Mouse (Mus musculus) forebrain, embryonic 16.5 days (tissue): ENCODE data around the gene Vmn2r74. TPM values are rescaled to one million over a fixed set of nuclear protein-coding genes. Genes with fewer than 3 reads are reported as not detected.

ENCODE experiments used
- ATAC-seq: fragments of 200-750 bp; cut with Nextera tagmentation; 2 replicates; pipeline ENCODE4 v1.8.0; 2017; ENCODE audit warnings: mild to moderate bottlenecking, moderate library complexity
- H3K27ac ChIP-seq: fragments of 300-500 bp; sonication (generic); 2 replicates; pipeline ENCODE4 v1.5.1; 2014; ENCODE audit warnings: low read length, control low read depth
- H3K27me3 ChIP-seq: fragments of 300-500 bp; sonication (generic); replicated peaks from 2 replicates; pipeline ENCODE4 v1.6.1; 2014; ENCODE audit warnings: low read length; ENCODE audit not compliant: control insufficient read depth, insufficient read depth
- H3K36me3 ChIP-seq: fragments of 300-500 bp; sonication (generic); 2 replicates; pipeline ENCODE4 v1.6.1; 2014; ENCODE audit not compliant: control insufficient read depth, insufficient read depth
- H3K4me1 ChIP-seq: fragments of 300-500 bp; sonication (generic); replicated peaks from 2 replicates; pipeline ENCODE4 v1.6.1; 2014; ENCODE audit warnings: low read length; ENCODE audit not compliant: control insufficient read depth, insufficient read depth
- H3K4me2 ChIP-seq: fragments of 300-500 bp; sonication (generic); 2 replicates; pipeline ENCODE4 v1.6.1; 2014; ENCODE audit warnings: mild to moderate bottlenecking, low read length, control low read depth
- H3K4me3 ChIP-seq: fragments of 300-500 bp; sonication (generic); replicated peaks from 2 replicates; pipeline ENCODE4 v1.5.1; 2014; ENCODE audit warnings: mild to moderate bottlenecking, low read length, control low read depth
- H3K9ac ChIP-seq: fragments of 300-500 bp; sonication (generic); replicated peaks from 2 replicates; pipeline ENCODE4 v1.6.1; 2014; ENCODE audit warnings: low read depth, low read length, control low read depth
- H3K9me3 ChIP-seq: fragments of 300-500 bp; sonication (generic); 2 replicates; pipeline ENCODE4 v1.6.1; 2016; ENCODE audit warnings: low read length; ENCODE audit not compliant: control insufficient read depth
- WGBS: fragments of 180-500 bp; shearing (Covaris S2); extraction: QIAGEN DNeasy Blood & Tissue Kit; methylation state at CpG from one replicate; pipeline ENCODE4 v1.1.7; 2014; 5-methylcytosine and 5-hydroxymethylcytosine counted together
- polyA plus RNA-seq: library from polyadenylated mRNA; unstranded; fragments of >200 nt; fragmentation: Nextera tagmentation; extraction: Ambion mirVana; gene quantifications from 2 replicates; pipeline ENCODE4 v1.2.1, GENCODE M21; 2015

Gene Vmn2r74
- not detected in 2 replicates for polyA plus RNA-seq

DNA sequence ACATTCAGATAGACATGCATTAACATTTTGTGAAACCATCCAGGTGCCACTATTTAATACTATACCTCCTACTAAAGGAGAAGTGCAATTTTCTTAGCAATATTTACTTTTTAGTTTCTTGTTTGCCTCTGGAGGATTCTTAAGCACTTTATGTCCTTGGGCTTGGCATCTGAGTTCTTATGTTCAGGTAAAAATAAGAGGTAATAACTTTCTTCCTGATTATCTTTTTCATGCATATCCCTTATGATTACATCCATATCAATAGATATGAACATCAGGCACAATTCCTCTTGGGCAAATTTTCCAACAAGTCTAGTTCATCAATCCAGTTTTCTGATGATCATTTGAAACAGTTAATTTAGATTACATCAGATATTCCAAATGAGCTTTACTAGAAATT lies at the start of gene Vmn2r74:
Gene Vmn2r74 (minus strand): TSS at position 101 of the 400 bp plus-strand sequence.
- H3K27me3 ChIP-seq = no peaks in the 10 kb centered on the region
- ATAC-seq = no peak
- no peaks in the 10 kb centered on the region for H3K36me3 ChIP-seq

DNA sequence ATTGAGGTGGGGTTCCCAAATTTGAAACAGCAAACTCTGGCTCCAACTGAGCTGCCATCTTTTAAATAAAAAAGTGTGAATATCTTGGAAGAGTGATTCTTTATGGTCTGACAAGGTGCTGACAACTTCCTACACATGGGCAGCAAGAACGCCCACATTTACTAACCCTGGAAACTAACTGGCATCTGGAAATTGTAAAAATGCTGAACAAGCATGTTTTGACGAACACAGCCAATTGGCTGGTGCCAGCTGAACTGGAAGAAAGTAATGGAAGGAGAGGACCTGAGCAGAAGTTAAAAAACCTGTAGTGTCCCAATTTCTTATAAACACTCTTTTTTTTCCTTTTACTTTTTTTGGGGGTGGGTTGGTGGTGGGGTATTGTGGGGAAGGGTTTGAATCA lies 46.1 kb upstream of the Vmn2r74 start:
- Histone ChIP-seq H3K4me2 (no peak overlapping the region), H3K4me1 (no peaks in the 10 kb centered on the region)

More for the DNA sequence above, at the start of gene Vmn2r74:
- Histone ChIP-seq H3K9ac (no peak within 1 kb of the TSS), H3K4me2 (no peak within 1 kb of the TSS), H3K4me1 (no peaks in the 10 kb centered on the region), H3K27ac (no peak within 1 kb of the TSS), H3K9me3 (no peaks in the 10 kb centered on the region), H3K4me3 (no peak within 1 kb of the TSS)

More for the DNA sequence above, 46.1 kb upstream of the Vmn2r74 start:
- ATAC-seq = no peak
- WGBS = 91% methylated on average over 2 of the region's 2 CpGs
- Histone ChIP-seq H3K4me3 (no peak overlapping the region), H3K27ac (no peak overlapping the region), H3K36me3 (no peaks in the 10 kb centered on the region), H3K9me3 (peaks cover 17% of the 10 kb centered on the region), H3K9ac (no peak overlapping the region), H3K27me3 (no peaks in the 10 kb centered on the region)

Other genes starting within 250 kb of the Vmn2r74 start
- not detected in 2 replicates for gene Vmn2r72, start 206.5 kb downstream of the Vmn2r74 start, polyA plus RNA-seq
- not detected in 2 replicates for gene Vmn2r73, start 85.4 kb downstream of the Vmn2r74 start, polyA plus RNA-seq
- not detected in 2 replicates for gene Vmn2r75, start 210.1 kb upstream of the Vmn2r74 start, polyA plus RNA-seq